Mouse (Mus musculus) kidney, postnatal 0 days (tissue): ENCODE data around the gene Shc3. TPM values are rescaled to one million over a fixed set of nuclear protein-coding genes. Genes with fewer than 3 reads are reported as not detected.

Experiments
- ATAC-seq: fragments of 200-750 bp; cut with Nextera tagmentation; replicated peaks from 2 replicates; pipeline ENCODE4 v1.8.0; 2017; ENCODE audit warnings: low read depth, moderate number of reproducible peaks, moderate TSS enrichment, moderate library complexity; ENCODE audit not compliant: low FRiP score
- DNase-seq: peaks from one replicate; pipeline ENCODE4 v3.0.0-alpha.2; 2016; ENCODE audit warnings: low spot score
- H3K27ac ChIP-seq: fragments of 300-500 bp; sonication (generic); 2 replicates; pipeline ENCODE4 v1.5.1; 2014; ENCODE audit warnings: mild to moderate bottlenecking
- H3K27me3 ChIP-seq: fragments of 300-500 bp; sonication (generic); 2 replicates; pipeline ENCODE4 v1.6.1; 2014; ENCODE audit warnings: low read length, mixed read lengths; ENCODE audit not compliant: insufficient read depth
- H3K36me3 ChIP-seq: fragments of 300-500 bp; sonication (generic); 2 replicates; pipeline ENCODE4 v1.6.1; 2014; ENCODE audit warnings: low read length, mixed read lengths; ENCODE audit not compliant: insufficient read depth
- H3K4me1 ChIP-seq: fragments of 300-500 bp; sonication (generic); replicated peaks from 2 replicates; pipeline ENCODE4 v1.6.1; 2014; ENCODE audit warnings: antibody characterized with exemption, low read length, mixed read lengths; ENCODE audit not compliant: insufficient read depth
- H3K4me2 ChIP-seq: fragments of 300-500 bp; sonication (generic); 2 replicates; pipeline ENCODE4 v1.6.1; 2014; ENCODE audit warnings: mild to moderate bottlenecking, low read length, moderate library complexity, mixed read lengths
- H3K4me3 ChIP-seq: fragments of 300-500 bp; sonication (generic); replicated peaks from 2 replicates; pipeline ENCODE4 v1.5.1; 2014; ENCODE audit warnings: low read depth, low read length
- H3K9ac ChIP-seq: fragments of 300-500 bp; sonication (generic); 2 replicates; pipeline ENCODE4 v1.6.1; 2014; ENCODE audit warnings: low read depth, low read length
- H3K9me3 ChIP-seq: fragments of 300-500 bp; sonication (generic); replicated peaks from 2 replicates; pipeline ENCODE4 v1.6.1; 2016; ENCODE audit warnings: low read length, inconsistent platforms, mixed read lengths
- CTCF ChIP-seq: IDR thresholded peaks from 2 replicates; pipeline ENCODE4 v1.5.1; 2016; ENCODE audit warnings: antibody characterized with exemption, low read depth, mild to moderate bottlenecking, moderate library complexity
- WGBS: fragments of 180-500 bp; shearing (Covaris S2); extraction: QIAGEN DNeasy Blood & Tissue Kit; methylation state at CpG from one replicate; pipeline ENCODE4 v1.1.7; 2014; 5-methylcytosine and 5-hydroxymethylcytosine counted together
- polyA plus RNA-seq: library from polyadenylated mRNA; unstranded; fragments of >200 nt; fragmentation: Nextera tagmentation; extraction: Ambion mirVana; gene quantifications from 2 replicates; pipeline ENCODE4 v1.2.1, GENCODE M21; 2015

Shc3 gene
- 0.34 TPM in 2 replicates for polyA plus RNA-seq

DNA sequence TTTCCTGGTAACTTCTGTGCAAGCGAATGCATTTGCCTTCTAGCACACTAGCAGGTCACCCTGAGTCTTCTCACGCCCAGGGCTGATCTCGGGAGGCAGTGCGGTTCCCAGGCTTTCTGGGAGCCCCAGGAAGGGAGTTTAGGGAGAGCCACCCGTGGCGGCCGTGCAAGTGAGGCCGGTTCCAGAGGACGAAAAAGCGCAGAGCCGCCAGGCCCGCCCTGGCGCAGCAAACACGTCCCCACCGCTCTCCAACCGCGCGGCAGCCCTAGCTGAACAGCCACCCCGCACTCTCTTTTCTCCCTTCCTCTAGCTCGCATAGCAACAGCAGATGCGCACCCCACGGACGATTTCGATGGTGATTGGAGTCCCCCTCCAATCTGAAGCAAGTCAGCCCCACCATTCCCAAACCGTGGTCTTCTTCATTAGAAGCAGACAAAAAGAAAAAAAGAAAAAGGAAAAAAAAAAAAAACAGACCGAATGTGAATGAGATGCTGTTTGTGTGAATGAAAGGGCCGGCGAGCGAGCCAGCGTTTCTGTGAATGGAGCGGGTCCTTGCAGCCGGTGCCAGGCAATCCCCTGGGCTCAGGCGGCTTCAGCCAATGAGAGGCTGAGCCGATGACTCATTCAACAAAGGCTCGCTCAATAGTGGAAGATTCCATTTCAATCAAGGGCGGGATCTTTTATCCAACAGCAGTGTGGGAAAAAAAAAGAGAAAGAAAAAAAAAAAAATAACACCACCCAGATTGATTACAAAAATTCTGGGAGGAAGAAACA lies at the start of gene Shc3:
Gene Shc3 (minus strand): TSS at position 509 of the 774 bp plus-strand sequence.
- ATAC-seq (peak; percentile 62; the same call in 1 of the 2 replicates), DNase-seq (peak; percentile 89)
- WGBS = under 1% methylated on average over 36 of the region's 36 CpGs
- Histone ChIP-seq H3K27ac (no peak within 1 kb of the TSS), H3K27me3 (peaks cover 41% of the 10 kb centered on the region), H3K4me1 (peaks cover 13% of the 10 kb centered on the region), H3K4me3 (peak within 1 kb of the TSS; percentile 37), H3K4me2 (peak within 1 kb of the TSS; percentile 78), H3K9ac (peak within 1 kb of the TSS; percentile 13; the same call in 1 of the 2 replicates), H3K9me3 (no peaks in the 10 kb centered on the region), H3K36me3 (no peaks in the 10 kb centered on the region)
- no peak for TF ChIP-seq CTCF

DNA sequence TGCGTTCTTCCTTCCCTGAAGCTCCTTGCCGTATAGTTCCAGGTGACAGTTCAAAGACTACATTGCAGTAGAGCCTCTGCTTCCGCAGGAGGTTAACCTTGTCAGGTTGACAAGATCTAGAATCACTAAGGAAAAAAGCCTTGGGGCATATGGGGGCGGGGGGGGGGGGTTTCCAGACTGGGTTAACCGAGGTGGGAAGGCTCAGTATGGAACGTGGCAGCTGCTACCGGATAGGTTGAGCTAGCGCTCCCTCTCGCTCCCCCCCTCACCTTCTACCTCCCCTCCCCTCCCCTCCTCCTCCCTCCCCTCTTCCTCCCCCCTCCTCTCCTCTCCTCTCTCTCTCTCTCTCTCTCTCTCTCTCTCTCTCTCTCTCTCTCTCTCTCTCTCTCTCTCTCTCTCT lies 49.4 kb upstream of the Shc3 start:
- H3K27me3 ChIP-seq = no peaks in the 10 kb centered on the region
- H3K4me2 ChIP-seq = no peak overlapping the region
- H3K9ac ChIP-seq = no peak overlapping the region
- no peak overlapping the region for H3K27ac ChIP-seq
- no peaks in the 10 kb centered on the region for H3K4me1 ChIP-seq
- no peak for DNase-seq
- no peak for TF ChIP-seq CTCF
- 21% methylated on average over 9 of the region's 9 CpGs for WGBS
- no peak for ATAC-seq
- no peaks in the 10 kb centered on the region for H3K36me3 ChIP-seq
- no peak overlapping the region for H3K4me3 ChIP-seq
- H3K9me3 ChIP-seq = no peaks in the 10 kb centered on the region

DNA sequence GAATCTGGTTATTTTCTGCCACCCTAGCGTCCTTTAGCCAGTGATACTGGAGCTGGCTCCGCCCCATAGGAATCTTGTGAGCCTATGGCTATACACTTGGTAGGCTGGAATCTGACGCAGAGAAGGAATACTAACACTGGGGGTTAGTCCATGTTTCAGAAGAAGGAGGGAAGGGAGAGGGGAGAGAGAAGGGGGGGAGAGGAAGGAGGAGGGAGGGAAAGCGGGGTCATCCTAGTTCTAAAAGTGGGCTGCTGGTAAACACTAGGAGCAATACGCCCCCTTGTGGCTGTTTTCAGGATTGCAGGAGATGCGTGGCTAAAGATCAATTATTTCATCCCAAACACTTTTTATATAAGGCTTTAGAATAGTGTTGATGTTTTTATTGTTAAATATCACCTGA lies 48.6 kb upstream of the Shc3 start:
- Histone ChIP-seq H3K27ac (no peak overlapping the region), H3K4me2 (no peak overlapping the region), H3K27me3 (no peaks in the 10 kb centered on the region), H3K9ac (no peak overlapping the region), H3K4me1 (no peaks in the 10 kb centered on the region), H3K36me3 (no peaks in the 10 kb centered on the region), H3K9me3 (no peaks in the 10 kb centered on the region), H3K4me3 (no peak overlapping the region)
- ATAC-seq (peak; percentile 68), DNase-seq (peak; percentile 83)
- 16% methylated on average over 6 of the region's 6 CpGs for WGBS
- TF ChIP-seq CTCF = peak; percentile 91

DNA sequence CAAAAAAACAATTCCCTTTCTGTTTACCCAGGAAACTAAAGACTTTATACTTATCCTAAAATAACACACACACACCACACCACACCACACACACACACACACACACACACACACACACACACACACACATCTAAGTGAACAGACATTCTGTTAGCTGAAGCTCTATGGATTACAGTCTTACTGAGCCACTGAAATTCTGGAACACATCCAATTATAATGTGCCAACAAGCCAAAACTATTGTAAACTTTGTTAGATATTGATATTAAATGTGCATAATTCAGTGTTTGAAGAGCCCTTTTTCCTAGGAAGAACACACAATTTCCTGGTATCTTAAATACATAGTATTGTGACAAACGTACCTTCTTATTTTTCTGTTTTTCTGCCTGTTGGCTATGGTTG lies 48.1 kb upstream of the Shc3 start:
- WGBS = 31% methylated on average over 1 of the region's 1 CpGs
- ATAC-seq = no peak
- H3K9ac ChIP-seq = no peak overlapping the region

DNA sequence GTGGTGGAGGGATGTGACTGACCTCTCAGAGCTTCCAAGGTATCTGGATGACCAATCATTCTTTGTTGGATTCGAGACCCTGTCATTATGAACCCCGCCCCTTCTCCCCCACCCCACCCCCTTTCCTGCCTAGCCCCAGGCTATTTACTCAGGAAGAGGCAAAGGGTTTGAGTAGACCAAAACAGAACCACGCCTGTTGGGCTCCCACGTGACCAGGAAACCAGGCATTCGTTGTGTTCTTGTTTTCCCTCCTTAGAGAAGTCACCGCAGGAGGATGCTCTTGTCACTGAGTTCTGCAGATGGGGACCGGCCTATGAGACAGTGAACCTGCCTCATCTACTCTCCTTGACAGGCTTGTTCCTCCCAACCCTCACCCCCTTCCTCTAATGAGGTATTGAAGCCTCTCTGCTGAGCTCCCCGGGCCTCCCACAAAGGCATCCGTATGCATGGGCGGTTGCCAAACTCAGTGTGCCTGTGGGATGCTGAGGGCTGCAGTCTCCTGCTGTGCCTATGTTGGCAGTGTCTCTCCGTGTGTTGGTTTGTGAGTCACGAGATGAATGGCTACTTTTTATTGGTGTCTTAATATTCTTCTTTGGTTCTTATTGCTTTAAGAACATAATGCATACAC lies 47.3 kb upstream of the Shc3 start:
- no peaks in the 10 kb centered on the region for H3K9me3 ChIP-seq
- TF ChIP-seq CTCF = no peak
- no peak for DNase-seq
- no peaks in the 10 kb centered on the region for H3K27me3 ChIP-seq
- ATAC-seq = no peak
- H3K36me3 ChIP-seq = no peaks in the 10 kb centered on the region
- no peak overlapping the region for H3K4me2 ChIP-seq
- no peak overlapping the region for H3K9ac ChIP-seq
- H3K4me3 ChIP-seq = no peak overlapping the region
- H3K4me1 ChIP-seq = no peaks in the 10 kb centered on the region
- 19% methylated on average over 12 of the region's 12 CpGs for WGBS
- no peak overlapping the region for H3K27ac ChIP-seq

More for the DNA sequence above, 48.1 kb upstream of the Shc3 start:
- H3K4me1 ChIP-seq = no peaks in the 10 kb centered on the region
- H3K9me3 ChIP-seq = no peaks in the 10 kb centered on the region
- no peaks in the 10 kb centered on the region for H3K27me3 ChIP-seq
- no peaks in the 10 kb centered on the region for H3K36me3 ChIP-seq
- no peak overlapping the region for H3K4me3 ChIP-seq
- TF ChIP-seq CTCF = no peak
- H3K27ac ChIP-seq = no peak overlapping the region
- no peak overlapping the region for H3K4me2 ChIP-seq
- DNase-seq = no peak

DNA sequence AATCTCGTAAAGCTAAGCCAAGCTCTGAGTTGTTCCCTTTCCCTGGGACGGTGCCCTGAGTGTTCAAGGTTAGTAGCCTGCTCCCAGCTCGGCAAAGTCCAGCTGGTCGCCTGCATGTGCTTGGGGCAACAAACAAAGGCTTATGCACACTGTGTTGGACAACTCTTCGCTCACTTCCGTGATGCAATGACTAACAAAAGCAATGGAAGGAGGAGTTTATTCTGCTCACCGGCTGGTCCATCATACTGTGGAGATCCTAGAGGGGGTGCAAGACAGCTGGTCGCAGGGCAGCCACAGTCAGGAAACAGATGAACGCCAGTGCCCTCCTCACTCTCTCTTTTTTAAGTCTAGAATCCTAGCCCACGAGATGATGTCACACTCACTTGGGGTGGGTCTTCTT lies 46.6 kb upstream of the Shc3 start:
- no peak for DNase-seq
- WGBS = 59% methylated on average over 10 of the region's 10 CpGs
- Histone ChIP-seq H3K9ac (no peak overlapping the region), H3K4me1 (no peaks in the 10 kb centered on the region), H3K27me3 (no peaks in the 10 kb centered on the region), H3K4me2 (no peak overlapping the region), H3K36me3 (no peaks in the 10 kb centered on the region), H3K4me3 (no peak overlapping the region), H3K27ac (no peak overlapping the region), H3K9me3 (no peaks in the 10 kb centered on the region)
- ATAC-seq = no peak
- TF ChIP-seq CTCF = no peak
